Mouse (Mus musculus) CH12.LX (cell line): Measurements from ENCODE around the gene Ube2c.

Experiments used
- CTCF ChIP-seq, 2 experiments: IDR thresholded peaks in 1 of 2; conservative IDR thresholded peaks in 1 of 2; 2 replicates each; pipeline ENCODE4 v1.5.1; 2011 to 2012; ENCODE audit warnings: low read depth in 2 of 2, low read length in 2 of 2, improper control_type of control experiment in 1 of 2, inconsistent platforms in 1 of 2, mild to moderate bottlenecking in 1 of 2, moderate library complexity in 1 of 2
- EP300 ChIP-seq: IDR thresholded peaks from 2 replicates; pipeline ENCODE4 v1.6.1; 2011; ENCODE audit warnings: low read length, improper control_type of control experiment
- HCFC1 ChIP-seq: IDR thresholded peaks from 2 replicates; pipeline ENCODE4 v1.6.1; 2012; ENCODE audit warnings: low read depth, mild to moderate bottlenecking, inconsistent platforms, low read length, improper control_type of control experiment
- NELFE ChIP-seq: IDR thresholded peaks from 2 replicates; pipeline ENCODE4 v1.6.1; 2011; ENCODE audit warnings: low read depth, low read length, improper control_type of control experiment
- ZC3H11A ChIP-seq: IDR thresholded peaks from 2 replicates; pipeline ENCODE4 v1.6.1; 2012; ENCODE audit warnings: low read depth, mild to moderate bottlenecking, inconsistent platforms, low read length, improper control_type of control experiment

DNA sequence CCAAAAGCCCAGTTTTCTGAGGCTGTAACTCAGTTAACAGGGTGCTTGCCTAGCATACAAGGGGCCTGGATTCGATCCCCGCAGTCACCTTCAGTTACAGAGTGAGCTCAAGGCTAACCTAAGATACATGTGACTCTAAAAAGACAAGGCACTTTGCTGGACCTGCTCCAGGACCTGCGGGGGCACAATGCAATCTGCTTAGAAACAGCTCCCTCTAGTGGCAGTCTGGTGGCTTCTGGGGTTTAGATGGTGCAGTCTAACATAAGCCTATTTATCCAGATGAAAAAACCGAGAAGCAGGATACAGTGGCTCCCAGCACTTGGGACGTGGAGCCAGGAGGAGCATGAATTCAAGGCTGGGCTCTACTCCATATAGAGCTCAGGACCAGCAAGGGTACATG is 24.6 kb downstream of the Ube2c start:
- peak; percentile 83 to 90 for TF ChIP-seq CTCF (conservative IDR thresholded peaks at IDR 0.05 in 1 of 2, IDR thresholded peaks at IDR 0.05 in 1 of 2; ENCODE audit: low read depth in 2 of 2, low read length in 2 of 2)
- no peak for TF ChIP-seq EP300
- TF ChIP-seq NELFE, result no peak
- TF ChIP-seq ZC3H11A, result no peak
- no peak for TF ChIP-seq HCFC1
